Mouse (Mus musculus) E14TG2a.4 (cell line): ENCODE measurements around the gene Ptprt.

Experiments used
- CTCF ChIP-seq: conservative IDR thresholded peaks from 2 replicates; pipeline ENCODE4 v1.5.1; 2014; ENCODE audit warnings: low read length
- NANOG ChIP-seq: IDR thresholded peaks from 2 replicates; pipeline ENCODE4 v1.6.1; 2014; ENCODE audit warnings: borderline replicate concordance, low read length, mixed read lengths
- POU5F1 ChIP-seq: IDR thresholded peaks from 2 replicates; pipeline ENCODE4 v1.6.1; 2014; ENCODE audit warnings: low read length, borderline replicate concordance

DNA sequence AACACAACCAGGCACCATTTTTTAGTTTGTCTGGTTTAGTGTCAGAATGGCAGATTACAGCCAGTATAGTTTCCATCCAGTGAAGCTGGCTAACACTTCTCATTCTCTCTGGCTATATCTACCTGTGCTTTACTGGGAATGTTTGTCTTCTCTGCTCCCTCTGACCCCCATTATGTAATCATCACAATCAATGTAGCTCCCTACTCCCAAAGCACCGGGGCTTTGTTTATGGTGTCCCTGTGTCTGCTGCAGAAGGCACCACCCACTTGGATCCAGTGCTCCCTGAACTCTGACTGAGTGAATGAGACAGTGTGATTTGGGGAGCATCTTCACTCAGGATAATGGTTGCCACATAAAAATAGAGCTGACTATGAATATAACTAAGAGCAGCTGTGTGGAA lies 217.8 kb downstream of the Ptprt start:
- TF ChIP-seq CTCF (no peak), NANOG (no peak), POU5F1 (no peak)
